In genomic region chr10:97339866-97340706, GRCm38 (mm10) we compare ENCODE assay signal across 8 mouse cellular contexts.
A peak's percentile ranks its signal among the peaks of the same experiment; 100 is the strongest.
DNase-seq lines count a peak whose midpoint lies in the region; ATAC-seq and TF ChIP-seq lines count a peak whose summit lies in the region.

No protein-coding gene starts in this region.

- H3K9me3 ChIP-seq in kidney, postnatal 0 days (replicated peaks; ENCODE audit: low read length): no peaks in the 10 kb centered on the region

- H3K4me1 ChIP-seq in kidney, postnatal 0 days (replicated peaks; ENCODE audit: insufficient read depth, low read length): 0 out of 2 replicates have a peak, but pooled peaks cover 3% of the 10 kb centered on the region

- peak; percentile 94 for TF ChIP-seq CTCF in kidney, postnatal 0 days (IDR thresholded peaks at IDR 0.05; ENCODE audit: low read depth)

- no peak overlapping the region for H3K4me2 ChIP-seq in kidney, postnatal 0 days (ENCODE audit: low read length)

- no peak overlapping the region for H3K9ac ChIP-seq in kidney, postnatal 0 days (ENCODE audit: low read depth, low read length)

- H3K27ac ChIP-seq in kidney, postnatal 0 days: no peak overlapping the region

- peak; percentile 74 for DNase-seq in kidney, postnatal 0 days (ENCODE audit: low spot score)
- no peak for DNase-seq in kidney, adult 8-10 months
- peak; percentile 26 for DNase-seq in ZHBTc4 (ENCODE audit: low read depth, low spot score)
- DNase-seq in lung, postnatal 36 days: peak; percentile 26
- no peak for DNase-seq in urinary bladder, postnatal 14 days (ENCODE audit: low spot score)
- no peak for DNase-seq in natural killer cell, adult 2 months (ENCODE audit: low spot score in 2 of 2)
- no peak for DNase-seq in kidney, adult 11 months

- no peak overlapping the region for H3K4me3 ChIP-seq in kidney, postnatal 0 days (replicated peaks; ENCODE audit: low read depth, low read length)

- no peak for ATAC-seq in kidney, postnatal 0 days (replicated peaks; ENCODE audit: low FRiP score, low read depth)
- ATAC-seq in CD4-positive, CD25-positive, alpha-beta regulatory T cell, adult 4 months: peak; percentile 67

- H3K27me3 ChIP-seq in kidney, postnatal 0 days (ENCODE audit: insufficient read depth, low read length): no peaks in the 10 kb centered on the region

- H3K36me3 ChIP-seq in kidney, postnatal 0 days (ENCODE audit: insufficient read depth, low read length): no peaks in the 10 kb centered on the region

- WGBS in kidney, postnatal 0 days: 44% methylated on average over 11 of the region's 11 CpGs

Comparison
In these comparisons a context has a peak if more than half of its experiments do, and no peak if none do; other contexts are left out.
1. DNase-seq: peak in kidney, postnatal 0 days (single experiment), ZHBTc4 (single experiment) and lung, postnatal 36 days (single experiment); none in kidney, adult 8-10 months (0 of 2), urinary bladder, postnatal 14 days (single experiment), natural killer cell, adult 2 months (0 of 2) and kidney, adult 11 months (single experiment).